Mouse (Mus musculus): ENCODE data around the gene Ikbke. TPM values are rescaled to one million over a fixed set of nuclear protein-coding genes. Genes with fewer than 3 reads are reported as not detected.

The Ikbke gene
- polyA plus RNA-seq, 1 experiment = 1.5 TPM

GRCm38 (mm10) chr1:131245089-131245856 lies 34.1 kb downstream of the Ikbke start, which contains the start of gene Rassf5:
TSS of gene Rassf5 (minus strand) at chr1:131245258.
- H3K27me3 ChIP-seq (ENCODE audit: control insufficient read depth, insufficient read depth, low read length) = no peaks in the 10 kb centered on the region
- DNase-seq = peak; percentile 84 to 89
- H3K4me1 ChIP-seq (ENCODE audit: control insufficient read depth, insufficient read depth, low read length) = peaks cover 3% of the 10 kb centered on the region; the same call in 1 of the 2 replicates
- peak within 1 kb of the TSS; percentile 27 for H3K27ac ChIP-seq (ENCODE audit: insufficient read depth, low read length)
- peak; percentile 68 for TF ChIP-seq POLR2A (IDR thresholded peaks at IDR 0.05; ENCODE audit: borderline replicate concordance, insufficient read depth, low read length)
- TF ChIP-seq CTCF (IDR thresholded peaks at IDR 0.05; ENCODE audit: borderline replicate concordance, insufficient read depth, low read depth, low read length) = no peak
- WGBS = 1% methylated on average over 58 of the region's 60 CpGs
- peak within 1 kb of the TSS; percentile 60 for H3K4me3 ChIP-seq (replicated peaks; ENCODE audit: insufficient read depth, low read depth, low read length)

GRCm38 (mm10) chr1:131244536-131245088 lies 34.8 kb downstream of the Ikbke start:
- peaks cover 8% of the 10 kb centered on the region for H3K4me1 ChIP-seq (ENCODE audit: control insufficient read depth, insufficient read depth, low read length)
- H3K27me3 ChIP-seq (ENCODE audit: control insufficient read depth, insufficient read depth, low read length) = no peaks in the 10 kb centered on the region
- peak overlapping the region; percentile 60 for H3K4me3 ChIP-seq (replicated peaks; ENCODE audit: insufficient read depth, low read depth, low read length)
- 1% methylated on average over 57 of the region's 57 CpGs for WGBS
- DNase-seq = peak in 1 of 2 experiments; percentile 59
- H3K27ac ChIP-seq (ENCODE audit: insufficient read depth, low read length) = no peak overlapping the region
- no peak for TF ChIP-seq POLR2A (IDR thresholded peaks at IDR 0.05; ENCODE audit: borderline replicate concordance, insufficient read depth, low read length)
- no peak for TF ChIP-seq CTCF (IDR thresholded peaks at IDR 0.05; ENCODE audit: borderline replicate concordance, insufficient read depth, low read depth, low read length)

GRCm38 (mm10) chr1:131242956-131243355 lies 36.5 kb downstream of the Ikbke start:
- Histone ChIP-seq H3K4me1 (ENCODE audit: control insufficient read depth, insufficient read depth, low read length) (peaks cover 23% of the 10 kb centered on the region), H3K27ac (ENCODE audit: insufficient read depth, low read length) (no peak overlapping the region), H3K4me3 (replicated peaks; ENCODE audit: insufficient read depth, low read depth, low read length) (no peak overlapping the region), H3K27me3 (ENCODE audit: control insufficient read depth, insufficient read depth, low read length) (no peaks in the 10 kb centered on the region)
- TF ChIP-seq POLR2A (IDR thresholded peaks at IDR 0.05; ENCODE audit: borderline replicate concordance, insufficient read depth, low read length) = no peak
- TF ChIP-seq CTCF (IDR thresholded peaks at IDR 0.05; ENCODE audit: borderline replicate concordance, insufficient read depth, low read depth, low read length) = no peak
- no peak for DNase-seq
- whole genome bisulfite sequencing = 87% methylated on average over 6 of the region's 6 CpGs

- H3K27me3 ChIP-seq (ENCODE audit: control insufficient read depth, insufficient read depth, low read length) = no peaks in the 10 kb centered on the region
- H3K4me1 ChIP-seq (ENCODE audit: control insufficient read depth, insufficient read depth, low read length) = peaks cover 28% of the 10 kb centered on the region
- WGBS = 40% methylated on average over 12 of the region's 12 CpGs
- H3K4me3 ChIP-seq (replicated peaks; ENCODE audit: insufficient read depth, low read depth, low read length) = no peak overlapping the region
- TF ChIP-seq POLR2A (IDR thresholded peaks at IDR 0.05; ENCODE audit: borderline replicate concordance, insufficient read depth, low read length) (no peak), CTCF (IDR thresholded peaks at IDR 0.05; ENCODE audit: borderline replicate concordance, insufficient read depth, low read depth, low read length) (no peak)
- H3K27ac ChIP-seq (ENCODE audit: insufficient read depth, low read length) = no peak overlapping the region
- DNase-seq = peak; percentile 56 to 61
Measured at GRCm38 (mm10) chr1:131239576-131240193, 39.7 kb downstream of the Ikbke start.

GRCm38 (mm10) chr1:131238931-131239381 lies 40.5 kb downstream of the Ikbke start:
- Histone ChIP-seq H3K27ac (ENCODE audit: insufficient read depth, low read length) (no peak overlapping the region), H3K27me3 (ENCODE audit: control insufficient read depth, insufficient read depth, low read length) (no peaks in the 10 kb centered on the region), H3K4me3 (replicated peaks; ENCODE audit: insufficient read depth, low read depth, low read length) (no peak overlapping the region), H3K4me1 (ENCODE audit: control insufficient read depth, insufficient read depth, low read length) (peaks cover 26% of the 10 kb centered on the region)
- peak; percentile 68 to 79 for DNase-seq
- WGBS = 13% methylated on average over 8 of the region's 8 CpGs
- TF ChIP-seq CTCF (IDR thresholded peaks at IDR 0.05; ENCODE audit: borderline replicate concordance, insufficient read depth, low read depth, low read length) = no peak
- TF ChIP-seq POLR2A (IDR thresholded peaks at IDR 0.05; ENCODE audit: borderline replicate concordance, insufficient read depth, low read length) = no peak

- DNase-seq = no peak
- H3K27me3 ChIP-seq (ENCODE audit: control insufficient read depth, insufficient read depth, low read length) = no peaks in the 10 kb centered on the region
- 87% methylated on average over 7 of the region's 7 CpGs for WGBS
- H3K27ac ChIP-seq (ENCODE audit: insufficient read depth, low read length) = no peak overlapping the region
- TF ChIP-seq POLR2A (IDR thresholded peaks at IDR 0.05; ENCODE audit: borderline replicate concordance, insufficient read depth, low read length) = no peak
- no peak overlapping the region for H3K4me3 ChIP-seq (replicated peaks; ENCODE audit: insufficient read depth, low read depth, low read length)
- peaks cover 25% of the 10 kb centered on the region for H3K4me1 ChIP-seq (ENCODE audit: control insufficient read depth, insufficient read depth, low read length)
Measured at GRCm38 (mm10) chr1:131236077-131236476, 43.3 kb downstream of the Ikbke start.

GRCm38 (mm10) chr1:131233527-131233926 lies 45.9 kb downstream of the Ikbke start:
- no peak overlapping the region for H3K4me3 ChIP-seq (replicated peaks; ENCODE audit: insufficient read depth, low read depth, low read length)
- no peak for DNase-seq
- TF ChIP-seq POLR2A (IDR thresholded peaks at IDR 0.05; ENCODE audit: borderline replicate concordance, insufficient read depth, low read length) (no peak), CTCF (IDR thresholded peaks at IDR 0.05; ENCODE audit: borderline replicate concordance, insufficient read depth, low read depth, low read length) (no peak)
- 87% methylated on average over 12 of the region's 12 CpGs for WGBS
- H3K27ac ChIP-seq (ENCODE audit: insufficient read depth, low read length) = no peak overlapping the region
- H3K4me1 ChIP-seq (ENCODE audit: control insufficient read depth, insufficient read depth, low read length) = peaks cover 9% of the 10 kb centered on the region
- H3K27me3 ChIP-seq (ENCODE audit: control insufficient read depth, insufficient read depth, low read length) = no peaks in the 10 kb centered on the region
